Mouse (Mus musculus) stomach, postnatal 0 days (tissue): Measurements from ENCODE around the gene Sdhb. TPM values are rescaled to one million over a fixed set of nuclear protein-coding genes. Genes with fewer than 3 reads are reported as not detected.
A peak's percentile ranks its signal among the peaks of the same experiment; 100 is the strongest.

Experiments
- ATAC-seq: fragments of 200-750 bp; cut with Nextera tagmentation; 2 replicates; pipeline ENCODE4 v1.8.0; 2017; ENCODE audit not compliant: low FRiP score, low TSS enrichment
- DNase-seq: peaks from one replicate; pipeline ENCODE4 v3.0.0-alpha.2; 2016; ENCODE audit warnings: low spot score
- H3K27ac ChIP-seq: fragments of 300-500 bp; sonication (generic); replicated peaks from 2 replicates; pipeline ENCODE4 v1.5.1; 2014; ENCODE audit warnings: mild to moderate bottlenecking, control low read depth
- H3K27me3 ChIP-seq: fragments of 300-500 bp; sonication (generic); 2 replicates; pipeline ENCODE4 v1.6.1; 2014; ENCODE audit warnings: low read length; ENCODE audit not compliant: control insufficient read depth, insufficient read depth
- H3K36me3 ChIP-seq: fragments of 300-500 bp; sonication (generic); 2 replicates; pipeline ENCODE4 v1.6.1; 2014; ENCODE audit warnings: low read length, mixed read lengths; ENCODE audit not compliant: control insufficient read depth, insufficient read depth
- H3K4me1 ChIP-seq: fragments of 300-500 bp; sonication (generic); replicated peaks from 2 replicates; pipeline ENCODE4 v1.6.1; 2014; ENCODE audit warnings: antibody characterized with exemption; ENCODE audit not compliant: control insufficient read depth, insufficient read depth
- H3K4me2 ChIP-seq: fragments of 300-500 bp; sonication (generic); replicated peaks from 2 replicates; pipeline ENCODE4 v1.6.1; 2014; ENCODE audit warnings: low read depth, mild to moderate bottlenecking, control low read depth, moderate library complexity
- H3K4me3 ChIP-seq: fragments of 300-500 bp; sonication (generic); 2 replicates; pipeline ENCODE4 v1.5.1; 2014; ENCODE audit warnings: low read depth, low read length, control low read depth
- H3K9ac ChIP-seq: fragments of 300-500 bp; sonication (generic); 2 replicates; pipeline ENCODE4 v1.6.1; 2014; ENCODE audit warnings: mild to moderate bottlenecking, low read length, control low read depth, mixed read lengths
- H3K9me3 ChIP-seq: fragments of 300-500 bp; sonication (generic); 2 replicates; pipeline ENCODE4 v1.6.1; 2016; ENCODE audit warnings: low read length; ENCODE audit not compliant: control insufficient read depth
- CTCF ChIP-seq: IDR thresholded peaks from 2 replicates; pipeline ENCODE4 v1.5.1; 2016; ENCODE audit warnings: antibody characterized with exemption, low read depth, mild to moderate bottlenecking, moderate library complexity
- EP300 ChIP-seq: optimal IDR thresholded peaks from 2 replicates; pipeline ENCODE3; 2016; ENCODE audit warnings: antibody characterized with exemption
- WGBS: fragments of 180-500 bp; shearing (Covaris S2); extraction: QIAGEN DNeasy Blood & Tissue Kit; methylation state at CpG from one replicate; pipeline ENCODE4 v1.1.7; 2014; 5-methylcytosine and 5-hydroxymethylcytosine counted together
- polyA plus RNA-seq: library from polyadenylated mRNA; unstranded; fragments of >200 nt; fragmentation: Nextera tagmentation; extraction: Ambion mirVana; gene quantifications from 2 replicates; pipeline ENCODE4 v1.2.1, GENCODE M21; 2015

Gene Sdhb
- polyA plus RNA-seq, 1 experiment from 2014 or later: 382 TPM

- H3K9me3 ChIP-seq: no peaks in the 10 kb centered on the region
- no peak for DNase-seq
- H3K36me3 ChIP-seq: no peaks in the 10 kb centered on the region
- ATAC-seq: no peak
- H3K4me1 ChIP-seq: peaks cover 7% of the 10 kb centered on the region
- TF ChIP-seq EP300: no peak
- TF ChIP-seq CTCF: peak; percentile 43
- H3K27ac ChIP-seq: no peak overlapping the region
- H3K4me2 ChIP-seq: peak overlapping the region; percentile 88
- H3K9ac ChIP-seq: peak overlapping the region; percentile 78; the same call in 1 of the 2 replicates
- WGBS: 34% methylated on average over 14 of the region's 15 CpGs
- peak overlapping the region; percentile 90 for H3K4me3 ChIP-seq
- H3K27me3 ChIP-seq: no peaks in the 10 kb centered on the region
Observed at GRCm38 (mm10) chr4:140986024-140986710, 25.2 kb downstream of the Sdhb start.

DNA sequence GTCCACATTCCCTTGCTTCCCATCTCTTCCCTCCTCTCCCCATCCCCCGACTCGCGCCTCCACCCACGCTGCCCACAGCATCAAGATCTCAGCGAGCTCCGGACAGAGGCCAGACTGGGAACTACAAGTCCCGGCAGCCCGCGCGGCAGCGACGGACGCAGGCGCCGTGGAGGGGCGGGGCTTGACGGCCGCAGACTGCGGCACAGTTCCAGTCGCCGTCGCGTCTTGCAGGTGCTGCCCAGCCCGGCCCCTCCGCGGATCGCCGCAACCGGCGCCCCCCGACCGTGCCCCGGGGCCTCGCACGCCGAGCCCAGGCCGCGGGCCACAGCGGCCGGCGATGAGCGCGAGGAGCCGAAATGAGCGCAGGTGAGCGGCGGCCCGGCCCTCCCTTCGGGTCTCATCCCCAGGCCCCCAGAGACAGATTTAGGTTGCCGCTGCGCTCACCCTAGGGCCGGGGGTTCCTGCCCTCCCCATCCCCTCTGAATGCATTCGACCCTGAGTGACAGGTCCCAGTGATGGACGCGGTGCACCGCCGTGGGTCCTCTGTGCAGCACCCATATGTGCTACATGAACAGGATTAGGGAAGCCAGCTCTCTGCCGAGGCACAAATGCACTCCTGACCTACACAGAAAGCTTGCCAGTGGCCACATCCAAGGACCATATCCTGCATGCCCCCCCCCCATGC, 25.9 kb downstream of the Sdhb start, which contains the start of gene Atp13a2:
Gene Atp13a2, plus strand, starts transcription at position 163 of the 685 bp plus-strand sequence.
- H3K27ac ChIP-seq: no peak within 1 kb of the TSS
- WGBS: under 1% methylated on average over 50 of the region's 58 CpGs
- ATAC-seq: peak; percentile 69

DNA sequence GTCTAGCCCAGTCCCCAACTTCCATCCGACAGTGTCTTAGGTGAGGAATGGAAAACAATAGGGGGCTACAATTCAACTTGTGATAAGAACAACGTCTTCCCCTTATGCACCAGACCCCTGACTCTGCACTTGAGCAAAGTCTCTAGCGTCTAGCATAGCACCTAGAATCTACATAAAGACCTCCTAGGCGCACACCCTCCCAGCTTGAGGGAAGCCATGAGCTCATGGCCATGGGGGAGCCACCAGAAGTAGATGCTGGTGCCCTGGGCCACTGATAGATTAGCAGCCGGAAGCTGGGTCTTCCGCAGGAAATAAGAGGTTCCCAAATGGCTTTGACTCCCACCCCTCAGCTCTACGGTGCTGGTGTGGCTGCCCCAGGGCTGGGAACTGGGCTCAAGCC, 26.5 kb downstream of the Sdhb start:
- Histone ChIP-seq H3K27ac (no peak overlapping the region), H3K4me3 (peak overlapping the region; percentile 90), H3K36me3 (no peaks in the 10 kb centered on the region; the same call in 1 of the 2 replicates), H3K27me3 (no peaks in the 10 kb centered on the region), H3K9ac (peak overlapping the region; percentile 78), H3K9me3 (no peaks in the 10 kb centered on the region), H3K4me2 (peak overlapping the region; percentile 88), H3K4me1 (peaks cover 7% of the 10 kb centered on the region)
- no peak for DNase-seq
- WGBS: 28% methylated on average over 7 of the region's 7 CpGs
- no peak for ATAC-seq
- TF ChIP-seq EP300 (no peak), CTCF (no peak)

More for the DNA sequence above, 25.9 kb downstream of the Sdhb start, which contains the start of gene Atp13a2:
- Histone ChIP-seq H3K9ac (peak within 1 kb of the TSS; percentile 78), H3K4me1 (peaks cover 7% of the 10 kb centered on the region), H3K9me3 (no peaks in the 10 kb centered on the region), H3K4me3 (peak within 1 kb of the TSS; percentile 90), H3K4me2 (peak within 1 kb of the TSS; percentile 88), H3K36me3 (no peaks in the 10 kb centered on the region), H3K27me3 (no peaks in the 10 kb centered on the region)
- peak; percentile 91 for DNase-seq
- TF ChIP-seq EP300: no peak
- peak; percentile 0; the same call in 1 of the 2 replicates for TF ChIP-seq CTCF

DNA sequence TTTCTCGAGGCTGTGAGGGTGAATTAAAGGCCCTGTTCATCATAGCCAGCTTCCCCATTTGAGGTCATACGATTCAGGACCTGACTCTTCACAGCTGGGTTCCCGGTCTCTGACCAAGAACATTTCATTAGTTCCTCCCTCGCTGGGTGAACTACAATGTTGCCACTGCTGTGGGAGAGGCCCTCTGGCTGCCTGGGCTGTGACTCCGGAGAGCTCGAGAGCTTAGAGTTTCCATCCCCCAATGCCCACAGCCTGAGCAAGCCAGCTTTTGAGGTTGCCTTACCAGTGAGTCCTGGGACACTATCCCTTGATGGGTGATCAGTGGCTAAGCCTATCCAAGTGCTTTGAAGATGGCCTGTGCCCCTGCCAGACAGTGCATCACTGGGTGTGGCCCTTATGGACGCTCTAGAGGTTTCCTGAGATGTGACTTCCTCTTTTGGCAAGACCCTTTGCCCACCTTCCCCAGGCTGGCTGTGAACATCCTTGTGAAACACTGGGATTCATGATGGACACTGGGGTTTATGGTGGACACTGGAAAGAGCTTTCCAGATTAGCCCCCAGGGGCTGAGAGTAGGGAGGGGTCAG, 27.8 kb downstream of the Sdhb start:
- Histone ChIP-seq H3K9ac (no peak overlapping the region), H3K9me3 (no peaks in the 10 kb centered on the region), H3K27ac (no peak overlapping the region), H3K4me2 (no peak overlapping the region), H3K27me3 (no peaks in the 10 kb centered on the region), H3K36me3 (peaks cover 2% of the 10 kb centered on the region; the same call in 1 of the 2 replicates), H3K4me1 (peaks cover 7% of the 10 kb centered on the region), H3K4me3 (no peak overlapping the region)
- WGBS: 64% methylated on average over 7 of the region's 7 CpGs
- DNase-seq (no peak), ATAC-seq (no peak)
- TF ChIP-seq EP300 (no peak), CTCF (no peak)

DNA sequence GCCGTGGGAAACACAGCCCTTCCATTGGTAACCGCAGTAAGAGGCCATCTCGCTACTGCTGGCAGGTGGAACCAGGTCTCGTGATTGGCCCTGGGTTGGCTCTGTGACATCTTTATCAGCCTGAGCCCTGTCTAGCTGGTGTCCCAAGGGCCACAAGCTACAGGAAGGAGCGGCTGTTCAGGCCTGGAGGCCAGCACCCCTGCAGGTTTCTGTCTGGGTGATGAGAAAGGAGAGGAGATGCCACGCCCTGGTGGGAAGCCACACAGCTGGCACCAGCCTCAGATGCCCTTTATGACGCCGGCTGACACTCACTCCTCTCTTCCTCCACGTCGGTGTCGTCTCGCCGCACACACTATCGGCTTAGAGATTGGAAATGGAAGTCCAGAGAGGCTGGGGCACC, 28.4 kb downstream of the Sdhb start:
- no peak overlapping the region for H3K27ac ChIP-seq
- ATAC-seq (no peak), DNase-seq (no peak)
- H3K27me3 ChIP-seq: no peaks in the 10 kb centered on the region
- no peak overlapping the region for H3K4me2 ChIP-seq
- no peak overlapping the region for H3K9ac ChIP-seq
- H3K4me1 ChIP-seq: peaks cover 7% of the 10 kb centered on the region
- H3K36me3 ChIP-seq: peaks cover 2% of the 10 kb centered on the region; the same call in 1 of the 2 replicates
- H3K9me3 ChIP-seq: no peaks in the 10 kb centered on the region
- TF ChIP-seq CTCF (no peak), EP300 (no peak)
- H3K4me3 ChIP-seq: no peak overlapping the region
- 83% methylated on average over 14 of the region's 14 CpGs for WGBS
